In the genomic region with DNA sequence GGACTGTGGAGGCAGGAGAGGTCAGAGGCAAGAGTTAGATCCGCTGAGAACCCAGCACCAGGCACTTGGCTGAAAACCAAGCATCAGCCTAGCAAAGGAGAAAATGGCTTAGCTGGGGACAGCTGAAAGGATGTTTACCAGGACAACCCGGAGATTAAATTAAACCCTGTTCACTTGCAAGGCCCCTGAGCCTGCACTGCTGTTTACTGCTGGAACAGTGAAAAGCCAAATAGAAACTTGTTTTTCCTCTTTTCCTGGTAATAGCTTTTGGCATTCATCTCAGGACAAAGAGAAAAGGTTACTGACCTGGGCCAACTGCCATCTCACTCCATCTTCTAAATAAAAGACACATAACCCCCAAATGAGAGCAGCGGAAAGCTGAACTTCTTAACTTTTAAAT, we compare ENCODE assay signal across 13 mouse cellular contexts.
DNase-seq lines count a peak whose midpoint lies in the region; ATAC-seq and TF ChIP-seq lines count a peak whose summit lies in the region.
"Had no signal": no experiment of that assay in that cellular context is flagged by ENCODE, and none has a peak within 500 bp of the region (broad histone marks: within the 10 kb centered on the region; RNA-seq: fewer than 3 reads in every experiment).

No protein-coding gene starts in this region.

- TF ChIP-seq CTCF in lung, embryonic 14.5 days (IDR thresholded peaks at IDR 0.05; ENCODE audit: low read depth): no peak
- TF ChIP-seq CTCF in small intestine, adult 2 months (IDR thresholded peaks at IDR 0.05; ENCODE audit: extremely low read depth, insufficient read length, insufficient replicate concordance, low read depth, low read length): no peak

- no peaks in the 10 kb centered on the region for H3K27me3 ChIP-seq in embryonic facial prominence, embryonic 14.5 days (replicated peaks; ENCODE audit: control insufficient read depth, insufficient read depth, low read length)
- H3K27me3 ChIP-seq in embryonic facial prominence, embryonic 10.5 days (replicated peaks; ENCODE audit: low read depth, poor library complexity, severe bottlenecking): 0 out of 2 replicates have a peak, but pooled peaks cover 3% of the 10 kb centered on the region
- no peaks in the 10 kb centered on the region for H3K27me3 ChIP-seq in lung, embryonic 14.5 days (ENCODE audit: insufficient read depth, low read length)
- no peaks in the 10 kb centered on the region for H3K27me3 ChIP-seq in small intestine, adult 2 months (ENCODE audit: control insufficient read depth, insufficient read depth, low read length)
- H3K27me3 ChIP-seq: heart, embryonic 13.5 days; intestine, embryonic 15.5 days; midbrain, embryonic 15.5 days; Patski had no signal

- DNase-seq in embryonic facial prominence, embryonic 14.5 days (ENCODE audit: low spot score): peak; percentile 19
- DNase-seq in embryonic facial prominence, embryonic 10.5 days (ENCODE audit: low spot score): no peak
- DNase-seq in lung, embryonic 14.5 days: peak; percentile 48
- DNase-seq in lung, postnatal 4 days: no peak
- DNase-seq in kidney, adult 9 months: peak; percentile 46
- DNase-seq in cerebellum, adult 11 months: no peak

- H3K36me3 ChIP-seq in embryonic facial prominence, embryonic 14.5 days (ENCODE audit: control insufficient read depth, insufficient read depth, low read length): no peaks in the 10 kb centered on the region
- H3K36me3 ChIP-seq in embryonic facial prominence, embryonic 10.5 days (replicated peaks): no peaks in the 10 kb centered on the region
- no peaks in the 10 kb centered on the region for H3K36me3 ChIP-seq in lung, embryonic 14.5 days (ENCODE audit: insufficient read depth)
- no peaks in the 10 kb centered on the region for H3K36me3 ChIP-seq in small intestine, adult 2 months (ENCODE audit: control insufficient read depth, insufficient read depth, low read length)
- H3K36me3 ChIP-seq: heart, embryonic 13.5 days; intestine, embryonic 15.5 days; midbrain, embryonic 15.5 days had no signal

- TF ChIP-seq POLR2A in small intestine, adult 2 months (IDR thresholded peaks at IDR 0.05; ENCODE audit: low read depth, low read length): no peak

- no peak for ATAC-seq in embryonic facial prominence, embryonic 14.5 days (ENCODE audit: low read depth)
- no peak for ATAC-seq in lung, embryonic 14.5 days (ENCODE audit: insufficient read depth)
- ATAC-seq in frontal cortex, adult (ENCODE audit: low TSS enrichment): no peak
- ATAC-seq: intestine, embryonic 15.5 days; midbrain, embryonic 15.5 days; Patski had no signal

- H3K4me1 ChIP-seq in embryonic facial prominence, embryonic 14.5 days (ENCODE audit: control insufficient read depth, insufficient read depth, low read length): no peaks in the 10 kb centered on the region; the same call in 1 of the 2 replicates
- peaks cover 9% of the 10 kb centered on the region; the same call in 1 of the 2 replicates for H3K4me1 ChIP-seq in embryonic facial prominence, embryonic 10.5 days
- H3K4me1 ChIP-seq in lung, embryonic 14.5 days (ENCODE audit: insufficient read depth): peaks cover 3% of the 10 kb centered on the region; the same call in 1 of the 2 replicates
- H3K4me1 ChIP-seq in small intestine, adult 2 months (ENCODE audit: control insufficient read depth, insufficient read depth, insufficient read length, low read length): no peaks in the 10 kb centered on the region
- H3K4me1 ChIP-seq: intestine, embryonic 15.5 days; midbrain, embryonic 15.5 days had no signal

- 45% methylated on average over 3 of the region's 3 CpGs for WGBS in embryonic facial prominence, embryonic 14.5 days
- WGBS in embryonic facial prominence, embryonic 10.5 days: 53% methylated on average over 3 of the region's 3 CpGs
- WGBS in lung, embryonic 14.5 days: 30% methylated on average over 3 of the region's 3 CpGs
- WGBS in small intestine, adult 2 months: 49% methylated on average over 3 of the region's 3 CpGs

- H3K4me3 ChIP-seq in embryonic facial prominence, embryonic 14.5 days (ENCODE audit: low read depth, low read length): no peak overlapping the region
- no peak overlapping the region for H3K4me3 ChIP-seq in embryonic facial prominence, embryonic 10.5 days
- H3K4me3 ChIP-seq in lung, embryonic 14.5 days (ENCODE audit: low read depth, low read length): no peak overlapping the region
- H3K4me3 ChIP-seq in small intestine, adult 2 months (ENCODE audit: low read depth, low read length): no peak overlapping the region
- H3K4me3 ChIP-seq: heart, embryonic 13.5 days; intestine, embryonic 15.5 days; midbrain, embryonic 15.5 days had no signal

- no peaks in the 10 kb centered on the region for H3K9me3 ChIP-seq in embryonic facial prominence, embryonic 14.5 days (ENCODE audit: control insufficient read depth, low read length)
- no peaks in the 10 kb centered on the region for H3K9me3 ChIP-seq in embryonic facial prominence, embryonic 10.5 days
- no peaks in the 10 kb centered on the region for H3K9me3 ChIP-seq in lung, embryonic 14.5 days (ENCODE audit: low read depth, low read length)
- H3K9me3 ChIP-seq: heart, embryonic 13.5 days; intestine, embryonic 15.5 days; midbrain, embryonic 15.5 days had no signal

- H3K9ac ChIP-seq in embryonic facial prominence, embryonic 14.5 days (ENCODE audit: low read depth, low read length): no peak overlapping the region
- H3K9ac ChIP-seq in lung, embryonic 14.5 days: no peak overlapping the region
- H3K9ac ChIP-seq: heart, embryonic 13.5 days; intestine, embryonic 15.5 days; liver, embryonic 14.5 days; midbrain, embryonic 15.5 days had no signal

- H3K27ac ChIP-seq in embryonic facial prominence, embryonic 14.5 days (replicated peaks; ENCODE audit: low read depth, low read length): no peak overlapping the region
- H3K27ac ChIP-seq in embryonic facial prominence, embryonic 10.5 days (replicated peaks): no peak overlapping the region
- H3K27ac ChIP-seq in lung, embryonic 14.5 days (ENCODE audit: low read depth): no peak overlapping the region
- H3K27ac ChIP-seq in small intestine, adult 2 months (ENCODE audit: insufficient read depth, low read depth, low read length): 0 out of 2 replicates have a peak overlapping the region, but pooled peaks have one; percentile 27
- H3K27ac ChIP-seq: heart, embryonic 13.5 days; intestine, embryonic 15.5 days; liver, embryonic 14.5 days; midbrain, embryonic 15.5 days had no signal

- H3K4me2 ChIP-seq in embryonic facial prominence, embryonic 14.5 days (ENCODE audit: low read depth, low read length): no peak overlapping the region
- H3K4me2 ChIP-seq in lung, embryonic 14.5 days: no peak overlapping the region
- H3K4me2 ChIP-seq: heart, embryonic 13.5 days; intestine, embryonic 15.5 days; midbrain, embryonic 15.5 days had no signal

Comparison
In these comparisons a context has a peak if more than half of its experiments do, and no peak if none do; other contexts are left out.
1. DNase-seq: peak in embryonic facial prominence, embryonic 14.5 days (single experiment), lung, embryonic 14.5 days (single experiment) and kidney, adult 9 months (single experiment); none in embryonic facial prominence, embryonic 10.5 days (single experiment), lung, postnatal 4 days (0 of 2) and cerebellum, adult 11 months (single experiment).